Mouse (Mus musculus) cerebellum, postnatal 25 days (tissue): ENCODE results near the gene Atp7a.
A peak's percentile ranks its signal among the peaks of the same experiment; 100 is the strongest.

Source experiments
- DNase-seq, 2 experiments: peaks; one replicate each; pipeline ENCODE4 v3.0.0; 2021; ENCODE audit warnings: mixed read lengths in 2 of 2

Atp7a gene

DNA sequence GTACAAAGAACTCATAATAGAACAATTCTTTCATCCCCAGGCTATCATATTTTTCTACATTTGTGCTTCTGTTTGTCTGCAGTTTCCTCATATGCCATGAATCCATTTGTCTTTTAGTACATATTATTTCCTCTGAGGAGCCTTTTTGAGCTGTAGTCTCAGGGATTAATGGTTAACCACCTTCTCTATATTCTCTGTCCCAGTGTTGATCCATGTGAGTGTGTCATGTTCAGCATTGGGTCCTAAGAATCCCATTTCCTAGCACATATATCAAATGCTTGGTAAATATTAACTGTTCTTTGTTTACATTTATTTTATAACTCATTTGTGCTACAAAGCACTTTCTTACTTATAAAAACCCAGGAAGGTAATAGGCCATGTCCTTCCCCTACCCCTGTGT is 55.4 kb downstream of the Atp7a start:
- no peak for DNase-seq

- no peak for DNase-seq
These were observed 58.1 kb downstream of the Atp7a start for GRCm38 (mm10) chrX:106085132-106085531.

DNA sequence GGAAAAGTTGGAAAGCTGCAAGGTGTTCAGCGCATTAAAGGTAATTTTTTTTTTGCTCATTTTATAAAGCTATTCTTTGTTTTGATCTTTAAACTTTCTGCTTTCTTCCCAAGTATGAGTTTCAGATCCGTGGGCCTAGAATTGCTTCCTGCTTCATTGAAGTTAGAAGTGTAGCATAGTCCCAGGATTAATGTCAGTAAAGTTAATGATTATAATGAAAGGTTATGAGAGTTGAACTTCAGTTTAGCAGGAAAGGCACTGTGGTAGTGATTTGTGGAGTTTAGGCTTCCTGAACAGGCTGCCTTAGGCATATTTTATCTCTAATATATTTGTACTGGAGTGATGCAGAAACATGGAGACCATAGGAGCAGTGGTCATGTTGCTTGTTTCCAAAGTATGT is 58.5 kb downstream of the Atp7a start:
- DNase-seq: no peak

- DNase-seq: no peak
These were observed 65.9 kb downstream of the Atp7a start for GRCm38 (mm10) chrX:106092939-106093338.

GRCm38 (mm10) chrX:106105464-106105863 is 78.4 kb downstream of the Atp7a start:
- peak; percentile 27 to 61 for DNase-seq

- no peak for DNase-seq
These were observed 86.8 kb downstream of the Atp7a start for GRCm38 (mm10) chrX:106113881-106114280.

GRCm38 (mm10) chrX:106114674-106115073 is 87.6 kb downstream of the Atp7a start:
- DNase-seq: no peak

DNA sequence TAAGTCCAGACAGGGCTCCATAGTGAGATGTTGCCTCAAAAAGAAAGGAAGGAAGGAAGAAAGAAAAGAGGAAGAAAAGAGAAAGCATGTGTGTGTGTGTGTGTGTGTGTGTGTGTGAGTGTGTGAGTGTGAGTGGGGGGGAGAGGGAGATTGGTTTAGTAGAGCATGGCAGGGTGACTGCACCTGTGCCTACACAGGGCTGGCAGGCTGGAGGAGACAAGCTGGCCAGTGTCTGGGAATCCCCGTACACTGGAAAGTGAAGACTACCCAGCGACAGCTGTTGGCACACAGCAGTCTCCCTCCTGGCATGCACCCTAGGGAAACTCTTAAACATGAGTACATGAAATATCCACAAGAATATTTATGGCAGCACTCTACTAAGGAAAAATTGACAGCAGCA is 95.7 kb downstream of the Atp7a start:
- DNase-seq: no peak

DNA sequence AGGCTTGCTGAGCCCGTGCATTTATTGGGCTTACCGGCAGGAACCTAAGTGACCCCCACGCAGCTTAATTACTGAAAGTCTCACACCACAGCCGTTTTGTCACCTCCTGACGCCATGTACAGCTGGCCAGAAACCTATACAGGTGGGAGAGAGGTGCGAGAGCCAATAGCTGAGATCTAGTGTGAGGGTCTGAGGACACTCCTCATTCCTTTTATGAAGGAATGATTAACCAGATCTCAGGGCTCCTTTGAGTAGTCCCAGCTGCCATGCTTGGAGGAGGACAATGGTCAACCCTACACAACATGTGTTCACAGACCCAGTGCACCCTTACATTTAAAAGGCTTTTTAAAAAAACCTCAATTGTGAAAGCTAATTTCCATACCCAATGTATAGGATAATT is 101.2 kb downstream of the Atp7a start:
- DNase-seq: no peak

DNA sequence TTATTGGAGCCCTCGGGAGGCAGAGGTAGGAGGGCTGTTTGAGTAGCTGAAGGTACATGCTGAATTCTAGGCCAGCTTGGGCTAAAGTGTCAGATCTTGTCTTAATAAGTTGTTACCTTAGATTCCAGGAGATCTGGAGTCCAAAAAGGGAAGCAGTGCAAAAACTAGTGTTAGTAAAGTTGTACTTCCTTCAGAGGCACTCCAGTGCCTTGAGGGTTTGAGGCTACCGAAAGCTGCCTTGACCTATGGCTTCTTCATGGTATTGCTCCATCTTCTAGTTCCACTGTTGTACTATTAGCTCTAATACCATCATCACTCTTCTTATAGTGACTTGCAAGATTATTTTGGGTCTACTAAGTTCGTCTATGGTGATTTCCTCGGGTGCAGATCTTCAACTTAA is 102.8 kb downstream of the Atp7a start:
- DNase-seq: no peak

- no peak for DNase-seq
These were observed 107.8 kb downstream of the Atp7a start for GRCm38 (mm10) chrX:106134916-106135315.

- DNase-seq: no peak
These were observed 108.4 kb downstream of the Atp7a start for GRCm38 (mm10) chrX:106135484-106135883.

GRCm38 (mm10) chrX:106135916-106136575 is 109.0 kb downstream of the Atp7a start:
- DNase-seq: no peak

- DNase-seq: no peak
These were observed 112.4 kb downstream of the Atp7a start for GRCm38 (mm10) chrX:106139309-106140070.

GRCm38 (mm10) chrX:106142936-106143335 is 115.9 kb downstream of the Atp7a start, which contains the start of gene Tlr13:
Tlr13 (plus strand) TSS chrX:106143204.
- no peak for DNase-seq

DNA sequence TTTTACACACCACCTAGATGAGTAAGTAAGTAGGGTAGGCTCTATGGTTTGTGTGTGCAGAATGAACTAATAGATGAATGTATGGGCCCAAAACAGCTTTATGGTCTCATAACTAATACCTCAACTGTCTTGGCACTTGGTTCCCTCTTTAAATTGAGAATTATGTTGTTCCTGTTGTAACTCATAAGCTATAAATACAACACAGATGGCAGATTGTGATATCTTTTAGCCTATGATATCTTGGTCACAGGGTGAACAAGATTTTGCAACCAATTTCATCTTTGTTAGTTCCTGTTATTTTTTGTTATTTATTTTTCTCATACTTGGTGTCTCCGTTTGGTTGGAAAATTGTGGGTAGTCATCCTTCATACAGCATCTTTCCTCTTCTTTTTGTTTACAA is 121.1 kb downstream of the Atp7a start:
- DNase-seq: no peak

DNA sequence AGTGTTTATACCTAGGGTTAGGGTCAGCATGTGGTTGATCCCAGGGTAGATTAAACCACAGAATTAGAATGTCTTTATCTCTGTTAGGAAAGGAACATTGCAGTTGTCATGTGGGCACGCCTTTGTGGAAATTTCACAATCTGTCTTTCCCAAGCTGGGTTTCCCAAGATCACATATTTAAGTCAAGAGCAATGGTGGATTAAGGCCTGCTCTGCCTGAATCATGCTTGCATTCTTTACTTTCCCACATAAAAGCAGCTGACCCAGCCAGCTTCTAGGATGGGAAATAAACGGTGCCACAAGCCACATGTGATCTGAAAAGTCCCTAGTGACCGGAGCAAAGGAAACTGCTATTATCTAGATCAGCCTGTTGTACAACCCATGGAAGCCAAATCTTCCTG is 122.4 kb downstream of the Atp7a start:
- no peak for DNase-seq

DNA sequence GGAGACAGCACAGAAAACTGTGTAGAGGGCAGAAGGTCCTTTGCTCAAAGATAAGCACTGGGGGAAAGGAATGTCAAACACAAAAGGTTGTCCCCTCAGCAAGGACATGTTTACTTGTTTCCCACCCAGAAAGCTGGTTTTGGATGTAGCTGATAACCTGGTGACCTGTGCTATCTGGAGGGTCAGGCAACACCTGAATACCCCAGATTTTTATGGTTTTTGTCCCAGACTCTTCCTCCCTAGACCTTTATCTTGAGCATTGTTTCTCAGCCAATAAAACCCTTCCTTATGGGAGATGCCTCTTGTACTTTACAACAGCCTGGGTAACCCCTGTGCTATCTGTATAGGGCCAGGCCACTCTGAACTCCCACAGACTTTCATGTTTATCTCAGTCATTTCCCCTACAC is 127.1 kb downstream of the Atp7a start:
- DNase-seq: no peak

GRCm38 (mm10) chrX:106155892-106156291 is 128.8 kb downstream of the Atp7a start:
- no peak for DNase-seq

GRCm38 (mm10) chrX:106163995-106164394 is 136.9 kb downstream of the Atp7a start:
- no peak for DNase-seq

GRCm38 (mm10) chrX:106164555-106164954 is 137.5 kb downstream of the Atp7a start:
- no peak for DNase-seq

DNA sequence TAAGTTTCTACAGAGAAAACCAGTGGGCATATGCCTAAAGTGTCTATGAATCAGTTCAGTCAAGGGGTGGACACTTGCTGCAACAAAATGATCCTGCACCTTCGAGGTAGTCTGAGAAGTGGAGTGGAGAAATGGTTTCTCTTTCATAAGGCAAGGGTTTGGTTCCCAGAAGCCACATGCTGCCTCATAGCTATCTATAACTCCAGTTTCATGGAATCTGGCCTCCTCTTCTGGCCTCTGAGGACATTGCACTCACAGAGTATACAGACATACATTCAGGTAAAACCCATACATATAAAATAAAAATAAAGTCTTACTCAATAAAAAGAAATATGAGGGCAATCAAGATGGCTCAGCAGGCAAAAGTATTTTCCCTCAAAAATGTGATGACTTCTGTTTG is 138.0 kb downstream of the Atp7a start:
- DNase-seq: no peak

DNA sequence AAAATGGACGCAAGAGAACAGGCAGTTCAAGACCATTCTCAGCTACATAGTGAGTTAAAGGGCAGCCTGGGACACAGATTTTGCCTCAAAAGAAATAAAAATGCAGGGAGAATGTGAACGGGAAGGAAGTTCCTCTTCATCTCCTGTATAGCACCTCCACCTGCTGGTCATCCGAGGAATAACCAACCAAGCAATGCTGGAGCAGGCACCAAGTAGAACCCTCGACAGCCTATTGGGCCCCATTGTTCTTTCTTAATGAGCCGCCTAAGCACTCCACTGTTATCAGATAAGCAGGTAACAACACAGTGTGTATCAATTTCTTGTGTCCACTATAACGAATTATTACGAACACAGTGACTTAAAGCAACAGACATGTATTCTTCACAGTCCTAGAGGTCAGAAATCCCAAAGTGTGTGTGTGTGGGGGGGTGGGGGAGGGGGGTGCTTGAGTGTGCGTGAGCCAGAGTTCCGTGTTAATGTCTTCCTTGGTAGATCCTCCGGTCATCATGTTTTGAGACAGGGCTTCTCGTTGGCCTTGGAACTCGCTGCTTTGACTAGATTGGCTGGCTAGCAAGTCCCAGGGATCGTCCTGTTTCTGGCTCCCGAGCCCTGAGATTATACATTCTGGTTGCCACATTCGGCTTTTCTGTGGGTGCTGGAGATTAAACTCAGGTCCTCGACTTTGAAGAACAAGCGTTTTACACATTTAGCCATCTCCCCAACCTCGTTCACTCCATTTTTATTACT is 144.2 kb downstream of the Atp7a start:
- DNase-seq: peak; percentile 71 to 85

DNA sequence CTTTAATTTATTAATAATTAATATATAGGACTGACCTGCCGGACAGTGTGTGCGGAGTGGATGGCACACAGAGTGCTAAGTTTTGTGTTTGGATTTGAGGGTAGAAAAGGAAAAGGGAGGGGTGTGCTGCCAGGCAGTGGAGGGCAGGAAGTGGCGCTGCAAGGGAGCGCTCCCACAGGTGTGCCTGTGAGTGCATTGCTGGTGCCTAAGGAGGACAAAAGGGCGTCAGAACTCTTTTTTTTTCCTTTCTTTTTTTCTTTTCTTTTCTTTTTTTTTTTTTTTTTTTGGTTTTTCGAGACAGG is 144.7 kb downstream of the Atp7a start:
- DNase-seq: no peak
